In genomic region chr8:60992910-60993638, GRCm38 (mm10) we compare ENCODE assay signal across 8 mouse cellular contexts. TPM values are rescaled to one million over a fixed set of nuclear protein-coding genes. Genes with fewer than 3 reads are reported as not detected.
DNase-seq lines count a peak whose midpoint lies in the region; ATAC-seq lines count a peak whose summit lies in the region.

TSS of gene Nek1 (plus strand) at chr8:60993195.

- no peaks in the 10 kb centered on the region for H3K4me1 ChIP-seq in hindbrain, embryonic 11.5 days (replicated peaks; ENCODE audit: control insufficient read depth, insufficient read depth, low read length)

- ATAC-seq in hindbrain, embryonic 11.5 days (ENCODE audit: low FRiP score): peak; percentile 97

- no peaks in the 10 kb centered on the region for H3K36me3 ChIP-seq in hindbrain, embryonic 11.5 days (ENCODE audit: control insufficient read depth, insufficient read depth, low read length)

- under 1% methylated on average over 54 of the region's 57 CpGs for WGBS in hindbrain, embryonic 11.5 days

- no peaks in the 10 kb centered on the region for H3K9me3 ChIP-seq in hindbrain, embryonic 11.5 days (ENCODE audit: control insufficient read depth, low read length)

- H3K4me3 ChIP-seq in hindbrain, embryonic 11.5 days (ENCODE audit: low read depth, low read length): peak within 1 kb of the TSS; percentile 75

- peak; percentile 99 for DNase-seq in Muller cell, postnatal 12 days (ENCODE audit: inconsistent ontology term)
- peak; percentile 98 for DNase-seq in cerebellum, adult 9-11 months
- peak; percentile 95 to 97 for DNase-seq in frontal cortex, adult 2 months (ENCODE audit: extremely low spot score in 1 of 2, low spot score in 1 of 2)
- DNase-seq in hindbrain, embryonic 11.5 days (ENCODE audit: low spot score): peak; percentile 99
- peak; percentile 97 for DNase-seq in layer of hippocampus, postnatal 10 days (ENCODE audit: low spot score in 2 of 2)
- DNase-seq in lung, postnatal 10 days: peak; percentile 98
- DNase-seq in ovary, postnatal 36 days (ENCODE audit: low spot score): peak; percentile 97
- DNase-seq in thymus, postnatal 25 days: peak; percentile 98

- H3K4me2 ChIP-seq in hindbrain, embryonic 11.5 days (replicated peaks; ENCODE audit: low read depth, low read length): peak within 1 kb of the TSS; percentile 73

- H3K9ac ChIP-seq in hindbrain, embryonic 11.5 days (ENCODE audit: low read depth, low read length): peak within 1 kb of the TSS; percentile 72

- H3K27me3 ChIP-seq in hindbrain, embryonic 11.5 days (ENCODE audit: control insufficient read depth, insufficient read depth, low read length): no peaks in the 10 kb centered on the region

- peak within 1 kb of the TSS; percentile 76 for H3K27ac ChIP-seq in hindbrain, embryonic 11.5 days (ENCODE audit: low read depth, low read length)

RNA-seq across cellular contexts. Expression of gene Nek1, which starts in this region (rescaled TPM):
- polyA plus RNA-seq in frontal cortex, adult 2 months (2012; rRNA removed): 29.0 and 32.8 TPM in 2 replicates
- 24.9 and 30.4 TPM in 2 replicates for polyA plus RNA-seq in hindbrain, embryonic 11.5 days (2014; fragmentation: Nextera tagmentation; extraction: Ambion mirVana)
- total RNA-seq in layer of hippocampus, postnatal 10 days (2021): 10 to 100 TPM; 30.0 to 31.4 TPM

Comparison
In these comparisons a context has a peak if more than half of its experiments do, and no peak if none do; other contexts are left out.
1. Peak in every context shown above with its lines: DNase-seq, ATAC-seq, H3K4me3 ChIP-seq and H3K27ac ChIP-seq.